Mouse (Mus musculus) hindbrain, embryonic 15.5 days (tissue): ENCODE data around the gene Rwdd4a. TPM values are rescaled to one million over a fixed set of nuclear protein-coding genes. Genes with fewer than 3 reads are reported as not detected.

Source experiments
- ATAC-seq: fragments of 200-750 bp; cut with Nextera tagmentation; 2 replicates; pipeline ENCODE4 v1.8.0; 2017; ENCODE audit warnings: low read depth, moderate number of reproducible peaks, moderate TSS enrichment; ENCODE audit not compliant: low FRiP score
- H3K27ac ChIP-seq: fragments of 300-500 bp; sonication (generic); replicated peaks from 2 replicates; pipeline ENCODE4 v1.5.1; 2015; ENCODE audit warnings: mild to moderate bottlenecking, inconsistent platforms
- H3K27me3 ChIP-seq: fragments of 300-500 bp; sonication (generic); 2 replicates; pipeline ENCODE4 v1.6.1; 2015; ENCODE audit warnings: control low read depth, inconsistent platforms
- H3K36me3 ChIP-seq: fragments of 300-500 bp; sonication (generic); 2 replicates; pipeline ENCODE4 v1.6.1; 2015; ENCODE audit warnings: control low read depth, inconsistent platforms
- H3K4me1 ChIP-seq: fragments of 300-500 bp; sonication (generic); replicated peaks from 2 replicates; pipeline ENCODE4 v1.6.1; 2015; ENCODE audit warnings: control low read depth, inconsistent platforms
- H3K4me2 ChIP-seq: fragments of 300-500 bp; sonication (generic); 2 replicates; pipeline ENCODE4 v1.6.1; 2015; ENCODE audit warnings: moderate library complexity, mild to moderate bottlenecking, inconsistent platforms
- H3K4me3 ChIP-seq: fragments of 300-500 bp; sonication (generic); 2 replicates; pipeline ENCODE4 v1.5.1; 2015; ENCODE audit warnings: mild to moderate bottlenecking, inconsistent platforms
- H3K9ac ChIP-seq: fragments of 300-500 bp; sonication (generic); 2 replicates; pipeline ENCODE4 v1.6.1; 2015; ENCODE audit warnings: inconsistent platforms
- H3K9me3 ChIP-seq: fragments of 300-500 bp; sonication (generic); 2 replicates; pipeline ENCODE4 v1.6.1; 2016; ENCODE audit warnings: control low read depth, inconsistent platforms
- WGBS: fragments of 180-500 bp; shearing (Covaris S2); methylation state at CpG from one replicate; pipeline ENCODE4 v1.1.7; 2015; 5-methylcytosine and 5-hydroxymethylcytosine counted together
- microRNA-seq: library from miRNA; unstranded; fragments of <30 nt; microRNA quantifications from one replicate; pipeline ENCODE4, GENCODE M21; 2016
- polyA plus RNA-seq: library from polyadenylated mRNA; unstranded; fragments of >200 nt; fragmentation: Nextera tagmentation; extraction: Ambion mirVana; gene quantifications from 2 replicates; pipeline ENCODE4 v1.2.1, GENCODE M21; 2015

Gene Rwdd4a
- polyA plus RNA-seq, 1 experiment from 2014 or later = 29.5 TPM

GRCm38 (mm10) chr8:47590400-47590799 lies 56.9 kb downstream of the Rwdd4a start:
- WGBS = 30% methylated on average over 10 of the region's 10 CpGs
- no peaks in the 10 kb centered on the region for H3K36me3 ChIP-seq
- H3K9ac ChIP-seq = no peak overlapping the region
- peak overlapping the region; percentile 9; the same call in 1 of the 2 replicates for H3K4me2 ChIP-seq
- H3K4me1 ChIP-seq = 0 out of 2 replicates have a peak, but pooled peaks cover 2% of the 10 kb centered on the region
- H3K27ac ChIP-seq = no peak overlapping the region
- H3K27me3 ChIP-seq = no peaks in the 10 kb centered on the region
- ATAC-seq = peak; percentile 61; the same call in 1 of the 2 replicates
- H3K9me3 ChIP-seq = no peaks in the 10 kb centered on the region
- no peak overlapping the region for H3K4me3 ChIP-seq

- H3K4me2 ChIP-seq = no peak overlapping the region
- H3K27ac ChIP-seq = no peak overlapping the region
- no peaks in the 10 kb centered on the region for H3K36me3 ChIP-seq
- WGBS = 66% methylated on average over 8 of the region's 8 CpGs
- ATAC-seq = no peak
- H3K9me3 ChIP-seq = no peaks in the 10 kb centered on the region
- H3K4me3 ChIP-seq = no peak overlapping the region
- H3K9ac ChIP-seq = no peak overlapping the region
- H3K4me1 ChIP-seq = no peaks in the 10 kb centered on the region
- no peaks in the 10 kb centered on the region for H3K27me3 ChIP-seq
Observed at GRCm38 (mm10) chr8:47600664-47601063, 67.2 kb downstream of the Rwdd4a start.

Small RNA genes within 50 kb of the gene (microRNA-seq; reads per million reads assigned to microRNA genes)
- gene Gm27409 = not detected

Other genes with a start within 250 kb of the Rwdd4a start
- gene Stox2, start 87.3 kb upstream of the Rwdd4a start, polyA plus RNA-seq = 43.3 and 43.5 TPM in 2 replicates
- gene Trappc11, start 194 bp upstream of the Rwdd4a start, polyA plus RNA-seq = 39.7 and 40.6 TPM in 2 replicates
- gene Ing2, start 141.9 kb downstream of the Rwdd4a start, polyA plus RNA-seq = 6.7 and 7.2 TPM in 2 replicates
- gene Cdkn2aip, start 180.3 kb downstream of the Rwdd4a start, polyA plus RNA-seq = 27.7 and 29.7 TPM in 2 replicates